Mouse (Mus musculus): Measurements from ENCODE around the gene Fam169b.
A peak's percentile ranks its signal among the peaks of the same experiment; 100 is the strongest.

DNA sequence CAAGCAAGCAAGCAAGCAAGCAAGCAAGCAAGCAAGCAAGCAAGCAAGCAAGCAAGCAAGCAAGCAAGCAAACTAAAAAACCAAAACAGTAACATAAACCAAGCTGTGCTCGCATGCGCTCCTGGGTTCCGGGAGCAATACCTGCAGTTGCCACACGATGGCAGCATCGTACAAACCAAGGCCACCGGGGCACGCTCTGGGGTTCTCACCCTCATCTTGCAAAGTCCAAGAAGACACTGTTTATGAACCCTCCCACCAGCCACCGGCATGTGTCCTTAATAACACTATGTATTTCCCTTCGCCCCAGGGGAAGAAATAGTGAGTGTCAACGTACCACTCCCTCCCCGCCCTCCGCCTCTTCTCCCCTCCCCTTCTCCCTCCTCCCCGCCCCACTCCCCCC, 96.1 kb downstream of the Fam169b start:
- TF ChIP-seq CTCF (IDR thresholded peaks at IDR 0.05; ENCODE audit: insufficient read depth, low read depth, low read length) (peak; percentile 81), POLR2A (IDR thresholded peaks at IDR 0.05; ENCODE audit: insufficient read depth, low read depth, low read length) (no peak)

Data from olfactory bulb, adult 2 months (tissue).